Mouse (Mus musculus) megakaryocyte, embryonic 14.5 days (primary cell): ENCODE results near the gene Olfr666.

Source experiments
- FLI1 ChIP-seq: IDR thresholded peaks from 2 replicates; pipeline ENCODE4 v1.6.1; 2012; ENCODE audit warnings: low read length, inconsistent platforms, mixed read lengths
- GATA1 ChIP-seq: IDR thresholded peaks from 3 replicates; pipeline ENCODE4 v1.6.1; 2012; ENCODE audit warnings: mixed read lengths, low read length, inconsistent platforms, borderline replicate concordance

- TF ChIP-seq GATA1 = no peak
- no peak for TF ChIP-seq FLI1
These were observed 34.4 kb downstream of the Olfr666 start for GRCm38 (mm10) chr7:104861381-104861780.
